Mouse (Mus musculus): ENCODE data around the gene Pde11a. TPM values are rescaled to one million over a fixed set of nuclear protein-coding genes. Genes with fewer than 3 reads are reported as not detected.

Gene Pde11a
- polyA plus RNA-seq, 1 experiment from 2014 or later, result 0.11 TPM

- H3K4me2 ChIP-seq, result peak overlapping the region; percentile 37
- no peak overlapping the region for H3K27ac ChIP-seq (ENCODE audit: low read depth, low read length)
- H3K4me3 ChIP-seq (ENCODE audit: low read depth, low read length), result no peak overlapping the region
- WGBS (ENCODE audit: insufficient replicate concordance), result 37% methylated on average over 13 of the region's 13 CpGs
- H3K9ac ChIP-seq (ENCODE audit: low read depth, low read length), result no peak overlapping the region
- H3K27me3 ChIP-seq (ENCODE audit: control insufficient read depth, insufficient read depth, low read length), result no peaks in the 10 kb centered on the region
- no peaks in the 10 kb centered on the region for H3K36me3 ChIP-seq (ENCODE audit: control insufficient read depth, insufficient read depth, low read length)
- H3K4me1 ChIP-seq (ENCODE audit: control insufficient read depth, insufficient read depth, low read length), result peaks cover 12% of the 10 kb centered on the region
- no peaks in the 10 kb centered on the region for H3K9me3 ChIP-seq (replicated peaks; ENCODE audit: control insufficient read depth, low read length)
- ATAC-seq (replicated peaks; ENCODE audit: insufficient number of reproducible peaks, low FRiP score, low TSS enrichment), result 0 out of 2 replicates have a peak, but pooled peaks have one; percentile 26
Measured at GRCm38 (mm10) chr2:75990885-75991539, 347.6 kb downstream of the Pde11a start.

GRCm38 (mm10) chr2:75989694-75990093, 348.9 kb downstream of the Pde11a start:
- H3K9me3 ChIP-seq (replicated peaks; ENCODE audit: control insufficient read depth, low read length), result no peaks in the 10 kb centered on the region
- H3K36me3 ChIP-seq (ENCODE audit: control insufficient read depth, insufficient read depth, low read length), result no peaks in the 10 kb centered on the region
- H3K27ac ChIP-seq (ENCODE audit: low read depth, low read length), result no peak overlapping the region
- no peak for ATAC-seq (replicated peaks; ENCODE audit: insufficient number of reproducible peaks, low FRiP score, low TSS enrichment)
- H3K4me2 ChIP-seq, result no peak overlapping the region
- H3K9ac ChIP-seq (ENCODE audit: low read depth, low read length), result no peak overlapping the region
- peaks cover 12% of the 10 kb centered on the region for H3K4me1 ChIP-seq (ENCODE audit: control insufficient read depth, insufficient read depth, low read length)
- H3K27me3 ChIP-seq (ENCODE audit: control insufficient read depth, insufficient read depth, low read length), result no peaks in the 10 kb centered on the region
- H3K4me3 ChIP-seq (ENCODE audit: low read depth, low read length), result no peak overlapping the region
- 51% methylated on average over 4 of the region's 4 CpGs for WGBS (ENCODE audit: insufficient replicate concordance)

DNA sequence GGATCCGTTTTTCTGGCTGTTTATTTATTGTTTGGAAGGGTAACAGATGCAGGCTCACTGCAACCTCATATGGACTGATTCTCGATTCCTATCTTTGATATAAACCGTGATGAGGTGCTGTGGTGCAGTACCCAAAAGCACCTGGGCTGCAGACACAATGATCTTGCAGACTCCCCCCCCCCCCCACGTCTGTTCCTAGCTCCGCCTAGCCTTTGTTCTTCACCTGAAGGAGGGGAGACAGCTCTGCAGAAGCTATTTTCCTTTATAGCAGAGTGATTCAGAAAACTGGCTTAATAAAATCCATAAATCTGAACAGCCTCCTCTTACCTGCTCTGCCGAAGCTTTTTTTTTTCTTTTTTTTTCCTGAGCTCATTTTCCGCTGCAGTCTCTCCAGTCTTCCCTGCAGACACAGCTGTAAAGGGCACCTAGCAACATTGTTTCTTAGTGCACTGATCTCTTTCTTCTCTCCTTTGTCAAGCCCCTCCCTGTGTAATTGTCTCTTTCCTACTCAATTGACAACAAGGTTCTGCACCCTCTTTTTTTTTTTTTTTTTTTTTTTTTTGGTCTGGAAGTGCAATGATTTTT, 349.7 kb downstream of the Pde11a start:
- 47% methylated on average over 7 of the region's 7 CpGs for WGBS (ENCODE audit: insufficient replicate concordance)

DNA sequence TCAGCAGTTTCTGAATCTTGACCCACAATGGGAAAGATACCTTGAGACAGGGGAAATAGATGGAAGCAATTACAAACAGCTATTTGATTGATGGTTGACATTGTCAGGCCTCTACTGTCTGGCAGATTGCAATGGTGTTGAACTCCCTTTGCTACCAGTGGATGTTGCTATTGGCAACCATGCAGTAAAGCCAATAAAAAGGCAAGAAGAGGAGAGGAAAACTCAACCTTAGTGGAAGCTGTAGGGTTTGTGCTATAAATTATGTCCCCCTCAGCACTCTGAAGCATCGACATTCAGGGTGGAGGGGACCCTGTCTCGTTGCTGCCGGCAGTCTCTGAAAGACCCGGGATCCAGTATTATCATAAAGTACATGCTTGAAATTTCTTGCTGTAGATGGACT, 350.2 kb downstream of the Pde11a start:
- no peaks in the 10 kb centered on the region for H3K9me3 ChIP-seq (replicated peaks; ENCODE audit: control insufficient read depth, low read length)
- H3K36me3 ChIP-seq (ENCODE audit: control insufficient read depth, insufficient read depth, low read length), result no peaks in the 10 kb centered on the region
- H3K4me1 ChIP-seq (ENCODE audit: control insufficient read depth, insufficient read depth, low read length), result peaks cover 12% of the 10 kb centered on the region
- no peaks in the 10 kb centered on the region for H3K27me3 ChIP-seq (ENCODE audit: control insufficient read depth, insufficient read depth, low read length)
- WGBS (ENCODE audit: insufficient replicate concordance), result 52% methylated on average over 4 of the region's 4 CpGs
- no peak overlapping the region for H3K27ac ChIP-seq (ENCODE audit: low read depth, low read length)
- H3K9ac ChIP-seq (ENCODE audit: low read depth, low read length), result no peak overlapping the region
- H3K4me3 ChIP-seq (ENCODE audit: low read depth, low read length), result no peak overlapping the region
- no peak for ATAC-seq (replicated peaks; ENCODE audit: insufficient number of reproducible peaks, low FRiP score, low TSS enrichment)
- H3K4me2 ChIP-seq, result no peak overlapping the region

More for the DNA sequence above, 349.7 kb downstream of the Pde11a start:
- Histone ChIP-seq H3K9me3 (replicated peaks; ENCODE audit: control insufficient read depth, low read length) (no peaks in the 10 kb centered on the region), H3K9ac (ENCODE audit: low read depth, low read length) (no peak overlapping the region), H3K4me1 (ENCODE audit: control insufficient read depth, insufficient read depth, low read length) (peaks cover 12% of the 10 kb centered on the region), H3K27me3 (ENCODE audit: control insufficient read depth, insufficient read depth, low read length) (no peaks in the 10 kb centered on the region), H3K27ac (ENCODE audit: low read depth, low read length) (no peak overlapping the region), H3K36me3 (ENCODE audit: control insufficient read depth, insufficient read depth, low read length) (no peaks in the 10 kb centered on the region), H3K4me2 (no peak overlapping the region), H3K4me3 (ENCODE audit: low read depth, low read length) (no peak overlapping the region)
- ATAC-seq (replicated peaks; ENCODE audit: insufficient number of reproducible peaks, low FRiP score, low TSS enrichment), result no peak

GRCm38 (mm10) chr2:75987739-75988138, 350.8 kb downstream of the Pde11a start:
- Histone ChIP-seq H3K27me3 (ENCODE audit: control insufficient read depth, insufficient read depth, low read length) (no peaks in the 10 kb centered on the region), H3K36me3 (ENCODE audit: control insufficient read depth, insufficient read depth, low read length) (no peaks in the 10 kb centered on the region), H3K9me3 (replicated peaks; ENCODE audit: control insufficient read depth, low read length) (no peaks in the 10 kb centered on the region), H3K4me3 (ENCODE audit: low read depth, low read length) (no peak overlapping the region), H3K4me1 (ENCODE audit: control insufficient read depth, insufficient read depth, low read length) (peaks cover 12% of the 10 kb centered on the region), H3K27ac (ENCODE audit: low read depth, low read length) (no peak overlapping the region), H3K9ac (ENCODE audit: low read depth, low read length) (no peak overlapping the region), H3K4me2 (no peak overlapping the region)
- ATAC-seq (replicated peaks; ENCODE audit: insufficient number of reproducible peaks, low FRiP score, low TSS enrichment), result no peak
- whole genome bisulfite sequencing (ENCODE audit: insufficient replicate concordance), result 62% methylated on average over 9 of the region's 9 CpGs

- no peak for ATAC-seq (replicated peaks; ENCODE audit: insufficient number of reproducible peaks, low FRiP score, low TSS enrichment)
Measured at GRCm38 (mm10) chr2:75985124-75985523, 353.4 kb downstream of the Pde11a start.

GRCm38 (mm10) chr2:75983847-75984246, 354.7 kb downstream of the Pde11a start:
- no peak overlapping the region for H3K4me3 ChIP-seq (ENCODE audit: low read depth, low read length)
- ATAC-seq (replicated peaks; ENCODE audit: insufficient number of reproducible peaks, low FRiP score, low TSS enrichment), result no peak
- no peaks in the 10 kb centered on the region for H3K27me3 ChIP-seq (ENCODE audit: control insufficient read depth, insufficient read depth, low read length)
- no peak overlapping the region for H3K27ac ChIP-seq (ENCODE audit: low read depth, low read length)
- H3K4me2 ChIP-seq, result no peak overlapping the region
- H3K9me3 ChIP-seq (replicated peaks; ENCODE audit: control insufficient read depth, low read length), result no peaks in the 10 kb centered on the region
- no peak overlapping the region for H3K9ac ChIP-seq (ENCODE audit: low read depth, low read length)
- H3K4me1 ChIP-seq (ENCODE audit: control insufficient read depth, insufficient read depth, low read length), result no peaks in the 10 kb centered on the region
- 70% methylated on average over 3 of the region's 3 CpGs for WGBS (ENCODE audit: insufficient replicate concordance)
- no peaks in the 10 kb centered on the region for H3K36me3 ChIP-seq (ENCODE audit: control insufficient read depth, insufficient read depth, low read length)

More at GRCm38 (mm10) chr2:75985124-75985523, 353.4 kb downstream of the Pde11a start:
- H3K27ac ChIP-seq (ENCODE audit: low read depth, low read length), result no peak overlapping the region
- no peaks in the 10 kb centered on the region for H3K36me3 ChIP-seq (ENCODE audit: control insufficient read depth, insufficient read depth, low read length)
- no peaks in the 10 kb centered on the region for H3K4me1 ChIP-seq (ENCODE audit: control insufficient read depth, insufficient read depth, low read length)
- H3K9ac ChIP-seq (ENCODE audit: low read depth, low read length), result no peak overlapping the region
- H3K4me2 ChIP-seq, result no peak overlapping the region
- no peaks in the 10 kb centered on the region for H3K9me3 ChIP-seq (replicated peaks; ENCODE audit: control insufficient read depth, low read length)
- 3% methylated on average over 2 of the region's 2 CpGs for WGBS (ENCODE audit: insufficient replicate concordance)
- H3K4me3 ChIP-seq (ENCODE audit: low read depth, low read length), result no peak overlapping the region
- no peaks in the 10 kb centered on the region for H3K27me3 ChIP-seq (ENCODE audit: control insufficient read depth, insufficient read depth, low read length)

DNA sequence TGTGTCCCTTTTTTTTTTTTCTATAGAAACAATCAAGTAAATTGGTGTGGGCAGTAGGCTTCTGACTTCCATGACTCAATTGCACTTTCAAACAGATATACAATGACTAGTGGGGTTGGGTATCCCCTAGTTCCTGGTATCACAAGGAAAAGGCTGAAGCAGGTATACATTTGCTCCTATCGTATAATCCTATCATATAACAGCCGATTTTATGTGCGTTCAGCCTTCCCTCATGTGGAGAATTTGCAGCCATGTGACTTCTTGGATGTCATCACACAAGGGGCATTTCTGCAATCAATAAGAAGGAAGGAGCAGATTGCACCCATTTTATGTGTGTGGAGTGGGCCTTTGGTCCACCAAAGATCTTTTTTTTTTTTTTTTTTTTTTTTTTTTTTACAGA, 355.5 kb downstream of the Pde11a start:
- H3K9ac ChIP-seq (ENCODE audit: low read depth, low read length), result no peak overlapping the region
- H3K4me2 ChIP-seq, result no peak overlapping the region
- WGBS (ENCODE audit: insufficient replicate concordance), result 89% methylated on average over 3 of the region's 3 CpGs
- H3K27ac ChIP-seq (ENCODE audit: low read depth, low read length), result no peak overlapping the region
- no peak for ATAC-seq (replicated peaks; ENCODE audit: insufficient number of reproducible peaks, low FRiP score, low TSS enrichment)
- H3K27me3 ChIP-seq (ENCODE audit: control insufficient read depth, insufficient read depth, low read length), result no peaks in the 10 kb centered on the region
- no peak overlapping the region for H3K4me3 ChIP-seq (ENCODE audit: low read depth, low read length)
- H3K9me3 ChIP-seq (replicated peaks; ENCODE audit: control insufficient read depth, low read length), result no peaks in the 10 kb centered on the region
- H3K4me1 ChIP-seq (ENCODE audit: control insufficient read depth, insufficient read depth, low read length), result no peaks in the 10 kb centered on the region
- no peaks in the 10 kb centered on the region for H3K36me3 ChIP-seq (ENCODE audit: control insufficient read depth, insufficient read depth, low read length)

- H3K4me1 ChIP-seq (ENCODE audit: control insufficient read depth, insufficient read depth, low read length), result no peaks in the 10 kb centered on the region
- no peak overlapping the region for H3K9ac ChIP-seq (ENCODE audit: low read depth, low read length)
- no peak for ATAC-seq (replicated peaks; ENCODE audit: insufficient number of reproducible peaks, low FRiP score, low TSS enrichment)
- no peaks in the 10 kb centered on the region for H3K9me3 ChIP-seq (replicated peaks; ENCODE audit: control insufficient read depth, low read length)
- no peaks in the 10 kb centered on the region for H3K27me3 ChIP-seq (ENCODE audit: control insufficient read depth, insufficient read depth, low read length)
- 90% methylated on average over 4 of the region's 4 CpGs for WGBS (ENCODE audit: insufficient replicate concordance)
- no peaks in the 10 kb centered on the region for H3K36me3 ChIP-seq (ENCODE audit: control insufficient read depth, insufficient read depth, low read length)
- no peak overlapping the region for H3K4me3 ChIP-seq (ENCODE audit: low read depth, low read length)
- no peak overlapping the region for H3K27ac ChIP-seq (ENCODE audit: low read depth, low read length)
- no peak overlapping the region for H3K4me2 ChIP-seq
Measured at GRCm38 (mm10) chr2:75982626-75983025, 355.9 kb downstream of the Pde11a start.

All from heart, embryonic 11.5 days (tissue).